Mouse (Mus musculus): Measurements from ENCODE around the gene Rin2.

Rin2 gene

GRCm38 (mm10) chr2:145675142-145675755 lies at the start of gene Rin2:
TSS of gene Rin2 (plus strand) at chr2:145675215.
- no peak for DNase-seq

- no peak for DNase-seq
These were observed 43.8 kb upstream of the Rin2 start for GRCm38 (mm10) chr2:145631123-145631798.

- no peak for DNase-seq
These were observed 43.2 kb upstream of the Rin2 start for GRCm38 (mm10) chr2:145631799-145632174.

GRCm38 (mm10) chr2:145633811-145634210 lies 41.2 kb upstream of the Rin2 start:
- DNase-seq: no peak

GRCm38 (mm10) chr2:145640255-145640984 lies 34.6 kb upstream of the Rin2 start:
- DNase-seq: no peak

GRCm38 (mm10) chr2:145655373-145655960 lies 19.5 kb upstream of the Rin2 start:
- no peak for DNase-seq

GRCm38 (mm10) chr2:145656121-145656520 lies 18.9 kb upstream of the Rin2 start:
- no peak for DNase-seq

GRCm38 (mm10) chr2:145656716-145657115 lies 18.3 kb upstream of the Rin2 start:
- DNase-seq: no peak

- no peak for DNase-seq
These were observed 13.8 kb upstream of the Rin2 start for GRCm38 (mm10) chr2:145661242-145661641.

GRCm38 (mm10) chr2:145663899-145664298 lies 11.1 kb upstream of the Rin2 start:
- no peak for DNase-seq

- DNase-seq: no peak
These were observed 10.7 kb upstream of the Rin2 start for GRCm38 (mm10) chr2:145664311-145664710.

GRCm38 (mm10) chr2:145668135-145668534 lies 6.9 kb upstream of the Rin2 start:
- no peak for DNase-seq

GRCm38 (mm10) chr2:145670131-145670530 lies 4.9 kb upstream of the Rin2 start:
- DNase-seq: no peak

- no peak for DNase-seq
These were observed 396 bp upstream of the Rin2 start for GRCm38 (mm10) chr2:145674496-145675141.

GRCm38 (mm10) chr2:145675756-145676543 lies 935 bp downstream of the Rin2 start:
- DNase-seq: no peak

GRCm38 (mm10) chr2:145676544-145676925 lies 1.5 kb downstream of the Rin2 start:
- DNase-seq: no peak

GRCm38 (mm10) chr2:145676936-145677335 lies 1.9 kb downstream of the Rin2 start:
- no peak for DNase-seq

GRCm38 (mm10) chr2:145680141-145680540 lies 5.1 kb downstream of the Rin2 start:
- DNase-seq: no peak

- no peak for DNase-seq
These were observed 5.7 kb downstream of the Rin2 start for GRCm38 (mm10) chr2:145680762-145681161.

- DNase-seq: no peak
These were observed 6.6 kb downstream of the Rin2 start for GRCm38 (mm10) chr2:145681626-145682025.

GRCm38 (mm10) chr2:145682924-145683323 lies 7.9 kb downstream of the Rin2 start:
- no peak for DNase-seq

- no peak for DNase-seq
These were observed 8.5 kb downstream of the Rin2 start for GRCm38 (mm10) chr2:145683536-145683935.

All from B cell, adult 2 months (primary cell).